Mouse (Mus musculus) adrenal gland, adult (tissue): ENCODE data around the gene Scap.
"Not testable (repeated sequence)": the region's sequence is repeated elsewhere in the genome, so short reads cannot be mapped to it uniquely, and the experiment has no call there.

Experiments used
- DNase-seq, 2 experiments: peaks; one replicate each; pipeline ENCODE4 v3.0.0; 2022 to 2023; ENCODE audit warnings: low spot score in 1 of 2; ENCODE audit not compliant: inconsistent age in 2 of 2

The Scap gene

GRCm38 (mm10) chr9:110380662-110381061 lies 47.6 kb downstream of the Scap start:
- DNase-seq: peak; percentile 66 to 81

GRCm38 (mm10) chr9:110381292-110381691 lies 48.2 kb downstream of the Scap start:
- no peak for DNase-seq

- no peak for DNase-seq
Observed at GRCm38 (mm10) chr9:110384369-110384929, 51.4 kb downstream of the Scap start.

GRCm38 (mm10) chr9:110388011-110388410 lies 54.9 kb downstream of the Scap start:
- DNase-seq: no peak

GRCm38 (mm10) chr9:110390843-110391242 lies 57.8 kb downstream of the Scap start:
- DNase-seq: peak; percentile 65 to 78

GRCm38 (mm10) chr9:110393295-110393694 lies 60.2 kb downstream of the Scap start:
- DNase-seq: no peak

- DNase-seq: peak; percentile 60 to 82
Observed at GRCm38 (mm10) chr9:110400650-110401049, 67.6 kb downstream of the Scap start.

- no peak for DNase-seq
Observed at GRCm38 (mm10) chr9:110402731-110403130, 69.6 kb downstream of the Scap start.

- DNase-seq: not testable (repeated sequence)
Observed at GRCm38 (mm10) chr9:110403240-110403639, 70.2 kb downstream of the Scap start.

- peak; percentile 41 to 81 for DNase-seq
Observed at GRCm38 (mm10) chr9:110407311-110408098, 74.4 kb downstream of the Scap start.

- peak; percentile 96 to 98 for DNase-seq
Observed at GRCm38 (mm10) chr9:110408099-110408773, 75.1 kb downstream of the Scap start, which contains the start of gene Ptpn23. TSS of gene Ptpn23 (minus strand) at chr9:110408213.

GRCm38 (mm10) chr9:110410908-110411887 lies 78.1 kb downstream of the Scap start:
- peak; percentile 79 to 94 for DNase-seq

GRCm38 (mm10) chr9:110412926-110413325 lies 79.8 kb downstream of the Scap start:
- no peak for DNase-seq

- DNase-seq: peak in 1 of 2 experiments; percentile 70
Observed at GRCm38 (mm10) chr9:110413785-110414184, 80.7 kb downstream of the Scap start.

- DNase-seq: no peak
Observed at GRCm38 (mm10) chr9:110419511-110420112, 86.5 kb downstream of the Scap start, which contains the start of gene Ngp. TSS of gene Ngp (plus strand) at chr9:110419747.

GRCm38 (mm10) chr9:110431241-110431640 lies 98.2 kb downstream of the Scap start:
- DNase-seq: no peak

- DNase-seq: no peak
Observed at GRCm38 (mm10) chr9:110433045-110433444, 100.0 kb downstream of the Scap start.
